Mouse (Mus musculus) ES-Bruce4 (cell line): ENCODE results near the gene Taf15.

Source experiments
- CTCF ChIP-seq: IDR thresholded peaks from one replicate; pipeline ENCODE4 v1.8.1; 2011; ENCODE audit warnings: low read depth, low read length
- EP300 ChIP-seq: IDR thresholded peaks from 2 replicates; pipeline ENCODE4 v1.6.1; 2011; ENCODE audit warnings: low read depth, low read length; ENCODE audit not compliant: insufficient read depth

GRCm38 (mm10) chr11:83534143-83534542 lies 61.3 kb downstream of the Taf15 start:
- no peak for TF ChIP-seq EP300
- no peak for TF ChIP-seq CTCF
